Mouse (Mus musculus) right cerebral cortex, postnatal 10 days (tissue): Measurements from ENCODE around the gene Arhgef18.
A peak's percentile ranks its signal among the peaks of the same experiment; 100 is the strongest.

ENCODE experiments used
- DNase-seq, 2 experiments: peaks; one replicate each; pipeline ENCODE4 v3.0.0; 2021; ENCODE audit warnings: low spot score in 2 of 2

Arhgef18 gene

GRCm38 (mm10) chr8:3500235-3501090, 107.7 kb downstream of the Arhgef18 start, which contains the start of gene Mcoln1:
Gene Mcoln1, plus strand, starts transcription at chr8:3500457.
- peak; percentile 98 to 99 for DNase-seq

- peak in 1 of 2 experiments; percentile 59 for DNase-seq
These were observed 109.4 kb downstream of the Arhgef18 start for GRCm38 (mm10) chr8:3502217-3502616.
